In the genomic region with DNA sequence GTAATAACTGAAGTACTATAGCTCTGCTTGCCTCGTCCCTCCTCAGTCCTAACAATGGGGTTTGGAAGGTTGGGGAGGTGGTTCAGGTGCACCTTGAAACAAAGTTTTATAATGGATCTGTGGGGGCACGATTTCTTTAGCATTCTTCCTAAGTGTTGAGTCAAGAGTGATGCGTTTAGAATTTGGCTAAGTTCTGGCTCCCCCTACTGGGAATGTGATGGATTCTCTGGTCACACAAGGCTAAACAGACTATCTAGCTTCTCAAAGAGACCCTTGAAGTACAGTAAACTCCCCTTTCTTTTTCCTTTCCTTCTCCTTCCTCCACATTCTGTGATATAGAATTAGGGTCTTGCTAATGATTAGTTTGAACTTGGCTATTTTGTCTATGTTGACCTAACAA, we compare ENCODE assay signal across 8 mouse cellular contexts. TPM values are rescaled to one million over a fixed set of nuclear protein-coding genes. Genes with fewer than 3 reads are reported as not detected.
DNase-seq lines count a peak whose midpoint lies in the region; TF ChIP-seq lines count a peak whose summit lies in the region.

No protein-coding gene starts in this region.

- no peaks in the 10 kb centered on the region for H3K27me3 ChIP-seq in cerebellum, adult 2 months (ENCODE audit: control insufficient read depth, insufficient read depth, low read length)
- no peaks in the 10 kb centered on the region for H3K27me3 ChIP-seq in ES-Bruce4 (ENCODE audit: control insufficient read depth, insufficient read depth, low read length, poor library complexity, severe bottlenecking)
- no peaks in the 10 kb centered on the region for H3K27me3 ChIP-seq in embryonic facial prominence, embryonic 10.5 days (replicated peaks; ENCODE audit: low read depth, poor library complexity, severe bottlenecking)
- no peaks in the 10 kb centered on the region for H3K27me3 ChIP-seq in forebrain, embryonic 10.5 days (ENCODE audit: poor library complexity, severe bottlenecking)

- 18% methylated on average over 3 of the region's 3 CpGs for WGBS in cerebellum, adult 2 months
- WGBS in embryonic facial prominence, embryonic 10.5 days, result 22% methylated on average over 3 of the region's 3 CpGs
- 28% methylated on average over 3 of the region's 3 CpGs for WGBS in forebrain, embryonic 10.5 days

- H3K4me1 ChIP-seq in cerebellum, adult 2 months (ENCODE audit: control insufficient read depth, insufficient read depth, low read length), result no peaks in the 10 kb centered on the region
- H3K4me1 ChIP-seq in ES-Bruce4 (ENCODE audit: control insufficient read depth, insufficient read depth, low read length), result peaks cover 2% of the 10 kb centered on the region
- 0 out of 2 replicates have a peak, but pooled peaks cover 4% of the 10 kb centered on the region for H3K4me1 ChIP-seq in embryonic facial prominence, embryonic 10.5 days
- H3K4me1 ChIP-seq in forebrain, embryonic 10.5 days, result peaks cover 7% of the 10 kb centered on the region; the same call in 1 of the 2 replicates

- peak in 1 of 2 experiments; percentile 30 for DNase-seq in cerebellum, adult 2 months
- DNase-seq in cerebellum, adult 8-10 months, result no peak
- DNase-seq in left cerebral cortex, adult 2 months (ENCODE audit: extremely low spot score in 1 of 2, low spot score in 2 of 2), result peak in 1 of 2 experiments; percentile 20
- no peak for DNase-seq in left cerebral cortex, adult 11 months (ENCODE audit: low spot score)
- peak; percentile 15 for DNase-seq in embryonic facial prominence, embryonic 10.5 days (ENCODE audit: low spot score)
- peak; percentile 56 for DNase-seq in lung, postnatal 25 days (ENCODE audit: low spot score)
- DNase-seq in forebrain, embryonic 10.5 days (ENCODE audit: extremely low spot score, low spot score), result no peak

- TF ChIP-seq POLR2A in cerebellum, adult 2 months (IDR thresholded peaks at IDR 0.05; ENCODE audit: borderline replicate concordance, insufficient read depth, low read length), result no peak
- no peak for TF ChIP-seq POLR2A in ES-Bruce4 (IDR thresholded peaks at IDR 0.05; ENCODE audit: insufficient read depth, low read length)

- TF ChIP-seq EP300 in ES-Bruce4 (IDR thresholded peaks at IDR 0.05; ENCODE audit: insufficient read depth, low read depth, low read length), result no peak

- H3K9me3 ChIP-seq in ES-Bruce4 (replicated peaks; ENCODE audit: control insufficient read depth, insufficient read depth, low read length, poor library complexity, severe bottlenecking), result no peaks in the 10 kb centered on the region
- H3K9me3 ChIP-seq in embryonic facial prominence, embryonic 10.5 days, result no peaks in the 10 kb centered on the region
- no peaks in the 10 kb centered on the region for H3K9me3 ChIP-seq in forebrain, embryonic 10.5 days

- H3K4me3 ChIP-seq in cerebellum, adult 2 months (replicated peaks; ENCODE audit: insufficient read depth, low read depth, low read length), result no peak overlapping the region
- H3K4me3 ChIP-seq in left cerebral cortex, adult 2 months, result no peak overlapping the region
- no peak overlapping the region for H3K4me3 ChIP-seq in ES-Bruce4 (ENCODE audit: low read depth, low read length)
- H3K4me3 ChIP-seq in embryonic facial prominence, embryonic 10.5 days, result no peak overlapping the region
- no peak overlapping the region for H3K4me3 ChIP-seq in forebrain, embryonic 10.5 days

- intact Hi-C loops in left cerebral cortex, adult 2 months (cut with DNase I), result loop anchor here (5.0 kb wide), 3 partner anchors 59 to 234 kb away; no protein-coding TSS in a partner anchor

- peaks cover 3% of the 10 kb centered on the region; the same call in 1 of the 2 replicates for H3K36me3 ChIP-seq in ES-Bruce4 (ENCODE audit: control insufficient read depth, insufficient read depth, low read length, poor library complexity, severe bottlenecking)
- H3K36me3 ChIP-seq in embryonic facial prominence, embryonic 10.5 days (replicated peaks), result peaks cover 19% of the 10 kb centered on the region
- peaks cover 16% of the 10 kb centered on the region for H3K36me3 ChIP-seq in forebrain, embryonic 10.5 days (replicated peaks)

- H3K27ac ChIP-seq in cerebellum, adult 2 months (ENCODE audit: insufficient read depth, low read length), result no peak overlapping the region
- no peak overlapping the region for H3K27ac ChIP-seq in left cerebral cortex, adult 2 months
- H3K27ac ChIP-seq in ES-Bruce4 (ENCODE audit: insufficient read depth, low read length), result no peak overlapping the region
- H3K27ac ChIP-seq in embryonic facial prominence, embryonic 10.5 days (replicated peaks), result no peak overlapping the region
- H3K27ac ChIP-seq in forebrain, embryonic 10.5 days, result no peak overlapping the region

- TF ChIP-seq CTCF in cerebellum, adult 2 months (IDR thresholded peaks at IDR 0.05; ENCODE audit: borderline replicate concordance, insufficient read depth, low read depth, low read length), result peak; percentile 51; the same call in 1 of the 2 replicates
- peak; percentile 78 for TF ChIP-seq CTCF in left cerebral cortex, adult 2 months (IDR thresholded peaks at IDR 0.05)
- TF ChIP-seq CTCF in ES-Bruce4 (IDR thresholded peaks at IDR 0.05; ENCODE audit: low read depth, low read length), result peak; percentile 24

- H3K9ac ChIP-seq in ES-Bruce4 (ENCODE audit: low read depth, poor library complexity, severe bottlenecking), result no peak overlapping the region

RNA-seq across cellular contexts. Expression of gene Ubap2, which starts 11.5 kb away (rescaled TPM):
- 27.4 and 30.8 TPM in 2 replicates for polyA plus RNA-seq in cerebellum, adult 2 months (2012; rRNA removed)
- total RNA-seq in left cerebral cortex, adult 2 months (2021), result 10 to 100 TPM; 39.4 to 42.2 TPM
- 144 TPM in 2 replicates for polyA plus RNA-seq in ES-Bruce4 (2011; ENCODE audit: insufficient read depth, insufficient read length, low read depth, missing spikeins)
- 95.7 and 101 TPM in 2 replicates for polyA plus RNA-seq in embryonic facial prominence, embryonic 10.5 days (2016; fragmentation: Nextera tagmentation; extraction: Ambion mirVana)
- polyA plus RNA-seq in forebrain, embryonic 10.5 days (2016; fragmentation: Nextera tagmentation; extraction: Ambion mirVana), result 88.4 and 88.9 TPM in 2 replicates

RNA-seq across cellular contexts. Expression of gene Dcaf12, which starts 28.3 kb away (rescaled TPM):
- polyA plus RNA-seq in cerebellum, adult 2 months (2012; rRNA removed), result 39.7 and 40.4 TPM in 2 replicates
- 10 to 100 TPM; 39.9 to 42.4 TPM for total RNA-seq in left cerebral cortex, adult 2 months (2021)
- polyA plus RNA-seq in ES-Bruce4 (2011; ENCODE audit: insufficient read depth, insufficient read length, low read depth, missing spikeins), result 51.1 and 53.0 TPM in 2 replicates
- 62.0 and 62.6 TPM in 2 replicates for polyA plus RNA-seq in embryonic facial prominence, embryonic 10.5 days (2016; fragmentation: Nextera tagmentation; extraction: Ambion mirVana)
- 60.7 and 62.5 TPM in 2 replicates for polyA plus RNA-seq in forebrain, embryonic 10.5 days (2016; fragmentation: Nextera tagmentation; extraction: Ambion mirVana)

Comparison
In these comparisons a context has a peak if more than half of its experiments do, and no peak if none do; other contexts are left out.
1. DNase-seq: peak in embryonic facial prominence, embryonic 10.5 days (single experiment) and lung, postnatal 25 days (single experiment); none in cerebellum, adult 8-10 months (single experiment), left cerebral cortex, adult 11 months (single experiment) and forebrain, embryonic 10.5 days (single experiment).
2. CTCF ChIP-seq: peak in every context shown above with its lines; median percentile 78 in left cerebral cortex, adult 2 months; 51 in cerebellum, adult 2 months; 24 in ES-Bruce4.